Mouse (Mus musculus): Measurements from ENCODE around the gene Lgals12.

- TF ChIP-seq CTCF (IDR thresholded peaks at IDR 0.05 in 2 of 3, conservative IDR thresholded peaks at IDR 0.05 in 1 of 3; ENCODE audit: control insufficient read depth in 1 of 3, insufficient read depth in 1 of 3, low read depth in 2 of 3, low read length in 3 of 3, poor library complexity in 1 of 3, severe bottlenecking in 1 of 3) (no peak), TAL1 (IDR thresholded peaks at IDR 0.05; ENCODE audit: low read length) (no peak), ELF1 (IDR thresholded peaks at IDR 0.05; ENCODE audit: low read depth, low read length) (no peak), RAD21 (IDR thresholded peaks at IDR 0.05; ENCODE audit: low read depth, low read length) (no peak), SMC3 (IDR thresholded peaks at IDR 0.05; ENCODE audit: low read depth, low read length) (no peak), GATA1 (IDR thresholded peaks at IDR 0.05; ENCODE audit: low read depth, low read length) (no peak), ZKSCAN1 (IDR thresholded peaks at IDR 0.05; ENCODE audit: low read depth, low read length) (no peak), POLR2A (IDR thresholded peaks at IDR 0.05; ENCODE audit: control insufficient read depth in 1 of 2, insufficient read depth in 1 of 2, low read depth in 1 of 2, low read length in 2 of 2, poor library complexity in 1 of 2) (no peak), USF1 (IDR thresholded peaks at IDR 0.05; ENCODE audit: low read depth, low read length) (no peak), BHLHE40 (IDR thresholded peaks at IDR 0.05; ENCODE audit: borderline replicate concordance, low read depth, low read length) (no peak)
Observed at GRCm38 (mm10) chr19:7576180-7576579, 30.8 kb downstream of the Lgals12 start.

Data from MEL (cell line).